Mouse (Mus musculus) left cerebral cortex, adult 2 months (tissue): ENCODE measurements around the gene Zmynd11. TPM values are rescaled to one million over a fixed set of nuclear protein-coding genes. Genes with fewer than 3 reads are reported as not detected.

Experiments used
- DNase-seq, 2 experiments: peaks; one replicate each; pipeline ENCODE4 v3.0.0; 2021 to 2022; ENCODE audit warnings: low spot score in 2 of 2, mixed read lengths in 1 of 2; ENCODE audit errors: extremely low spot score in 1 of 2
- H3K27ac ChIP-seq: fragments of 200-600 bp; 2 replicates; pipeline ENCODE4 v1.8.1; 2022
- H3K4me3 ChIP-seq: fragments of 200-600 bp; 2 replicates; pipeline ENCODE4 v1.8.1; 2022
- CTCF ChIP-seq: fragments of 200-600 bp; IDR thresholded peaks from 2 replicates; pipeline ENCODE4 v1.8.1; 2022; ENCODE audit warnings: antibody characterized with exemption, mild to moderate bottlenecking, moderate library complexity
- intact Hi-C: fragments of 180-260 bp; cut with DNase I; formaldehyde crosslinking; loops from one replicate; pipeline ENCODE4 v1.15.1; 2025
- total RNA-seq, 2 experiments: library from RNA; stranded (reverse); gene quantifications; 2 replicates each; pipeline ENCODE4 v1.2.3; 2021

The Zmynd11 gene
- total RNA-seq, 2 experiments from 2014 or later: 241 to 258 TPM

- Histone ChIP-seq H3K4me3 (no peak overlapping the region), H3K27ac (no peak overlapping the region)
- intact Hi-C loops: loop anchor here (5.0 kb wide), 1 partner anchor 163 kb away; no protein-coding TSS in a partner anchor
- no peak for TF ChIP-seq CTCF
- DNase-seq: peak in 1 of 2 experiments; percentile 10
These were observed 80.8 kb downstream of the Zmynd11 start for GRCm38 (mm10) chr13:9684153-9684923.

DNA sequence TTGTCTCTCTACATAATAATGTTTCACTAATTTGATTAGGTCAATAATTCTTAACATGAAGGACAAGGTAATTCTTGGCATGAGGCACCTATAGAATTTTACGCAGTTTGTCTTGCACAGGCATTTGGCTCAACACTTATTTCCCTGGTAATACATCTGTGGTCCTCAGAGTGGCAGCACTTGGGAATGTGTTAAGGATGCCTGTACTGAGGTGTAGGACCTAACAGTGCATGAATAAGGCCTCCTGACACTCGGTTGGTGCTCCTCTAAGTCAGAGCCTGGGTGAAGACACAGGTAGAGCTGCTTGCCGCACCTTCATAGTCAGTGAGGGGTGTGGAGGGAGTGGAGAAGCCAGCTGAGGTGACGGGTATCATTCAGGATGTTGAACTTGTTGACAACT lies 81.8 kb downstream of the Zmynd11 start:
- peak; percentile 33 for TF ChIP-seq CTCF
- Histone ChIP-seq H3K4me3 (no peak overlapping the region), H3K27ac (no peak overlapping the region)
- intact Hi-C loops: loop anchor here (5.0 kb wide), 1 partner anchor 164 kb away; no protein-coding TSS in a partner anchor
- DNase-seq: peak in 1 of 2 experiments; percentile 9

- H3K4me3 ChIP-seq: no peak overlapping the region
- H3K27ac ChIP-seq: no peak overlapping the region
- DNase-seq: peak in 1 of 2 experiments; percentile 6
- no peak for TF ChIP-seq CTCF
- intact Hi-C loops: loop anchor here (5.0 kb wide), 1 partner anchor 166 kb away; no protein-coding TSS in a partner anchor
These were observed 83.6 kb downstream of the Zmynd11 start for GRCm38 (mm10) chr13:9681492-9681891.

DNA sequence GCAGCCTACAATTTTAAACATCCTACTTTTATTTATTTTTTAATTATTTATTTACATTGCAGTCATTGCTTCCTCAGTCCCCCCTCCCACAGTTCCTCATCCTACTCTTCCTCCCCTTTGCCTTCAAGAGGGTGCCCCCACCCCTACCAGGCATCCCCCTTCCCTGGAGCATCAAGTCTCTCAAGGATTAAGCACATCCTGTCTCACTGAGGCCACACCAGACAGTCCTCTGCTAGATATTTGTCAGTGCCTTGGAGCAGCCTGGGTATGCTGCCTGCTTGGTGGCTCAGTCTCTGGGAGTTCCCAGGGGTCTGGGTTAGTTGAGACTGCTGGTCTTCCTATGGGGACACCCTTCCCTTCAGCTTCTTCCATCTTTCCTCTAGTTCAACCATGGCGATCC lies 91.0 kb downstream of the Zmynd11 start:
- no peak for TF ChIP-seq CTCF
- DNase-seq: no peak
- Histone ChIP-seq H3K4me3 (no peak overlapping the region), H3K27ac (no peak overlapping the region)
- intact Hi-C loops: no loop called here

- no peak overlapping the region for H3K4me3 ChIP-seq
- TF ChIP-seq CTCF: no peak
- intact Hi-C loops: no loop called here
- H3K27ac ChIP-seq: no peak overlapping the region
- no peak for DNase-seq
These were observed 95.9 kb downstream of the Zmynd11 start for GRCm38 (mm10) chr13:9669246-9669645.

DNA sequence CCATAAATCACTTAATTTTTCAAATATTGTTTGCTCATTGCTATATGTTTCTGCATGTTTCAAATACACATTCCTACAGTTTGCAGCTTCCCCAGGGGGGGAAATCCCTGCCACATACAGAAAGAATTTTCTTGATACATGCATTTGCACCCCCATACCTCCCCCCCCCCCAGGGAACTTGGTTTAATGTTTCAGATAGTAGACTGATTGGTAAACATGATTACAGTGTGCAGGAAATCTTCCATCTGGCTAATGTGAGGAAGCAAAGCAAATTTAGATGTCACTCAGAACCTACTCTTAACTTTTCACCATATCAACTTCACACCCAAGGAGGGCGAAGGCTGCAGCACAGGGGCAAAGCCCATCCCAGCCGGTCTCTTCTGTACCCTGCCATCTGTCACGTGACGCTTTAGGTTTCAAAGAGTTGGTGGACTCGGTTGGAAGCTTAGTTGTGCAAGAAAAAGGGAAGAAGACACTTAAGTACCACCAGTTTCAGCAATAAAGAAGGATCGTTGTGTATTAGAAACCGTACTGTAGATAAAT lies 97.1 kb downstream of the Zmynd11 start:
- Histone ChIP-seq H3K4me3 (no peak overlapping the region), H3K27ac (no peak overlapping the region)
- TF ChIP-seq CTCF: no peak
- intact Hi-C loops: no loop called here
- no peak for DNase-seq

GRCm38 (mm10) chr13:9663593-9663992 lies 101.5 kb downstream of the Zmynd11 start:
- DNase-seq: no peak

GRCm38 (mm10) chr13:9660711-9661110 lies 104.4 kb downstream of the Zmynd11 start:
- H3K4me3 ChIP-seq: no peak overlapping the region
- no peak overlapping the region for H3K27ac ChIP-seq
- no peak for DNase-seq
- TF ChIP-seq CTCF: no peak
- intact Hi-C loops: no loop called here

More at GRCm38 (mm10) chr13:9663593-9663992, 101.5 kb downstream of the Zmynd11 start:
- Histone ChIP-seq H3K4me3 (no peak overlapping the region), H3K27ac (peak overlapping the region; percentile 28; the same call in 1 of the 2 replicates)
- TF ChIP-seq CTCF: no peak
- intact Hi-C loops: no loop called here

- no peak overlapping the region for H3K27ac ChIP-seq
- TF ChIP-seq CTCF: no peak
- intact Hi-C loops: no loop called here
- no peak for DNase-seq
- H3K4me3 ChIP-seq: no peak overlapping the region
These were observed 108.5 kb downstream of the Zmynd11 start for GRCm38 (mm10) chr13:9656613-9657012.

- Histone ChIP-seq H3K4me3 (no peak overlapping the region), H3K27ac (no peak overlapping the region)
- no peak for DNase-seq
- intact Hi-C loops: no loop called here
- no peak for TF ChIP-seq CTCF
These were observed 112.1 kb downstream of the Zmynd11 start for GRCm38 (mm10) chr13:9653018-9653417.

DNA sequence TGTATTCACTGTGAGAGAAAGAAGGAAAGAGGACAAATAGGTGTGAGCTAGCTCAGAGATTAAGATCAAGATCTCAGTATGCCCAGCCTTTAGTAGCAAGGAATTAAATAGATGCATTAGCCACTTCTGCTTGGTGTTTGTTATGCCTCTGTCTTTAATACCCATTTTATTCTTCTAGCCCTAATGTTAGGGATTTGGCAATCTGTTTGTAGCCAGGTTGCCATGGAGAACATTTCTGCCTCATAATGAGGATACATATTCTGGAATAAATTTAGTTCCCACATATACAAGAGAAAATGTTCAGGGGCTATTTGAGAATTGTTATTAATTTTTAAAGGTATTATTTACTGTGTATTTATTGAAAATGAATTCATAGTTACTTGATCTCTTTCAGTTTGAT lies 114.5 kb downstream of the Zmynd11 start:
- no peak overlapping the region for H3K4me3 ChIP-seq
- TF ChIP-seq CTCF: no peak
- no peak for DNase-seq
- H3K27ac ChIP-seq: peak overlapping the region; percentile 3; the same call in 1 of the 2 replicates
- intact Hi-C loops: no loop called here

- Histone ChIP-seq H3K4me3 (no peak overlapping the region), H3K27ac (peak overlapping the region; percentile 3; the same call in 1 of the 2 replicates)
- no peak for DNase-seq
- TF ChIP-seq CTCF: no peak
- intact Hi-C loops: no loop called here
These were observed 115.2 kb downstream of the Zmynd11 start for GRCm38 (mm10) chr13:9649894-9650293.

DNA sequence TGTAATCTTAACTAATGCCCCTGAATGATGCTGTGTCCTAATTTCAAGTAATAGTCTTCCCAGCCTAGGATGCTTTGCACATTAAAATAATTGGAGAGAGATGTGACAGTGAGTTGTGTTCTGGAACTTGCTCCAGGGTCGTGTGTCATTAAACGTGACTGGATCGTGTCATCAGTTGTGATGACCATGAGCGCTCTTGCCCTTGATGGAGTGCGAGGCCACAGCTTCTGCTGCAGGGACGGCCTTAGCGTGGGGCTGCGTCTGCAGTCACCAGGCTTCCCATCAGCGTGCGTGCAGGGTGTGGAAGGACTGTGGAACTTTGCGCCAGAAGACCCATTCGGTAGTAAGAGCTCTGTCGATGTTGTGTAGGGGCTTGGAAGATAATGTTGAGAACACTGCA lies 116.4 kb downstream of the Zmynd11 start:
- intact Hi-C loops: no loop called here
- Histone ChIP-seq H3K27ac (no peak overlapping the region), H3K4me3 (no peak overlapping the region)
- DNase-seq: no peak
- TF ChIP-seq CTCF: no peak
